Mouse (Mus musculus): ENCODE measurements around the gene Serhl.
"Not testable (repeated sequence)": the region's sequence is repeated elsewhere in the genome, so short reads cannot be mapped to it uniquely, and the experiment has no call there.

GRCm38 (mm10) chr15:83127037-83127436 is 37.7 kb downstream of the Serhl start:
- not testable (repeated sequence) for TF ChIP-seq POLR2A (IDR thresholded peaks at IDR 0.05; ENCODE audit: control insufficient read depth, low read depth, low read length); CTCF (IDR thresholded peaks at IDR 0.05; ENCODE audit: control insufficient read depth, insufficient read depth, insufficient replicate concordance, low read depth, low read length)
